Mouse (Mus musculus) olfactory bulb, adult 2 months (tissue): ENCODE results near the gene Prpf31.

Source experiments
- CTCF ChIP-seq: fragments of 200-500 bp; IDR thresholded peaks from 2 replicates; pipeline ENCODE4 v1.5.1; 2012; ENCODE audit warnings: low read depth, mild to moderate bottlenecking, low read length, moderate library complexity; ENCODE audit not compliant: insufficient read depth
- POLR2A ChIP-seq: fragments of 200-500 bp; IDR thresholded peaks from 2 replicates; pipeline ENCODE4 v1.6.1; 2012; ENCODE audit warnings: mild to moderate bottlenecking, low read depth, low read length, moderate library complexity; ENCODE audit not compliant: insufficient read depth

DNA sequence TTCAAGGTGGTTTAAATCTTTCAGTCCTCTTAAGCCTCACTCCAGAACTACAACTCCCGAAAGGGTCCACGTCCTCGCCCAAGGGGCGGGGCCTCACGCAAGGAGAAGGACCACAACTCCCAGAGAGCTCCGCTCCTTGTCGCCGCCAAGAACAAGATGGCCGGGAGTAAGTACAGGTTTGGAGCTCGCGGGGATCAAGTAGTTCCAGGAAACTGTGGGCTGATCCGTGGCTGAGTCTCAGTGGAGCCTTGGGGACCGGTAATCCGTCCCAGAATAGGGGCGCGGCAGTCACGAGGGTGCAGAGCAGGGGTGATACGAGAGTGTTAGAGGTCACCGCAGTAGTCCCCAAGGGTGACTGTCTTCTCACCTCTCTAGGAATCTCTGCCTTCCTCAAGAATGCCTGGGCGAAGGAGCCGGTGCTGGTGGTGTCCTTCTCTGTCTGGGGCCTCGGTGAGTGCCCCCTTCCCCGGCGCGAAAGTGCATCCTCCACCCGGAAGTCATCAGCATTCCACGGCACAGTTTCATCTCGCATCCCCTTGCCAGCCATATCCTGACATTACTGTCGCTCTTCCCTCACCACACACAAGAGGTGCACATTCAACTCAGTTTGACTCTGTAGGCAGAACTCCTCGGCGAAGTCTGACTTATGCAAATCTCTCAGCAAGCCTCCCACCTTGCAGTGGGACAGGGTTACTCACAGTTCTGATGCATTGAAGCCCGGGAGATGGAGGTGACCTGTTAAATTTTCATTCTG lies 12.4 kb upstream of the Prpf31 start, which contains the start of gene Ndufa3:
- no peak for TF ChIP-seq CTCF
- peak; percentile 73 for TF ChIP-seq POLR2A
